Mouse (Mus musculus) macrophage (primary cell): Measurements from ENCODE around the gene Taar1. TPM values are rescaled to one million over a fixed set of nuclear protein-coding genes. Genes with fewer than 3 reads are reported as not detected.

ENCODE experiments used
- H3K27ac ChIP-seq: fragments of 350-480 bp; formaldehyde crosslinking; 2 replicates; pipeline ENCODE4 v1.9.0; 2021
- H3K36me3 ChIP-seq: fragments of 350-480 bp; formaldehyde crosslinking; 2 replicates; pipeline ENCODE4 v1.9.0; 2021; ENCODE audit errors: inconsistent target
- H3K4me3 ChIP-seq: fragments of 350-480 bp; formaldehyde crosslinking; 2 replicates; pipeline ENCODE4 v1.9.0; 2021; ENCODE audit errors: inconsistent target
- H3K79me2 ChIP-seq: fragments of 350-480 bp; formaldehyde crosslinking; 2 replicates; pipeline ENCODE4 v1.9.0; 2021; ENCODE audit errors: inconsistent target
- WGBS: methylation state at CpG from one replicate; pipeline ENCODE4 v1.1.7; 2026; ENCODE audit warnings: inconsistent platforms; ENCODE audit not compliant: missing documents; 5-methylcytosine and 5-hydroxymethylcytosine counted together
- polyA plus RNA-seq: library from polyadenylated mRNA; stranded (reverse); fragments of 250-400 nt; gene quantifications from 3 replicates; pipeline ENCODE4 v1.2.4, GENCODE M21; 2018; ENCODE audit warnings: inconsistent platforms
- total RNA-seq, 78 experiments: library from RNA; depleted of rRNA; stranded (reverse); fragments of 250-400 nt; gene quantifications; 1 replicate in 9 of 78; 2 replicates in 24 of 78; 3 replicates in 43 of 78; 4 replicates in 2 of 78; pipeline ENCODE4 v1.2.4; 2018; ENCODE audit warnings: inconsistent platforms in 56 of 78

The Taar1 gene
- total RNA-seq (2018; cell fraction: chromatin; rRNA removed): not detected
- not detected for total RNA-seq (2018; cell fraction: cytosol; rRNA removed)
- total RNA-seq (2018; cell fraction: nucleus; rRNA removed): not detected
- not detected in 3 replicates for polyA plus RNA-seq

GRCm38 (mm10) chr10:23920056-23920455 is at the start of gene Taar1:
Gene Taar1, plus strand, starts transcription at chr10:23920356.
- WGBS: 81% methylated on average over 4 of the region's 4 CpGs
- Histone ChIP-seq H3K27ac (no peak within 1 kb of the TSS), H3K79me2 (no peaks in the 10 kb centered on the region), H3K36me3 (no peaks in the 10 kb centered on the region), H3K4me3 (no peak within 1 kb of the TSS)

DNA sequence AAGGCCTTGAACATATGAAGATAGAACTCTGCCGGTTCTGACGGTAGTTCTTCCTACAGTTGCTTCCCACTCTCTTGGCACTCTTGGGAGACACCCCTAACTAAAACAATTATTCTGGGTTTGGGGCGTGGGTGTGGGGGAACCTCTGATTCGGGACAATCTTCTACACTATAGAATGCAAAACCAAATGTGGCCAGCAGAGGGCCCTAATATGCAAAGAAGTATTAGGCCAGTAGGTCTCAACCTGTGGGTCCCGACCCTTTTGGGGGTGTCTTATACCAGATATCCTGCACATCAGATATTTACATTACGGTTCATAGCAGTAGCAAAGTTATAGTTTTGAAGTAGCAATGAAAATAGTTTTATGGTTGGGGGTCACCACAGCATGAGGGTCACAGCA is 39.5 kb upstream of the Taar1 start:
- Histone ChIP-seq H3K4me3 (no peak overlapping the region), H3K79me2 (no peaks in the 10 kb centered on the region), H3K27ac (no peak overlapping the region), H3K36me3 (no peaks in the 10 kb centered on the region)
- WGBS: 83% methylated on average over 6 of the region's 6 CpGs

DNA sequence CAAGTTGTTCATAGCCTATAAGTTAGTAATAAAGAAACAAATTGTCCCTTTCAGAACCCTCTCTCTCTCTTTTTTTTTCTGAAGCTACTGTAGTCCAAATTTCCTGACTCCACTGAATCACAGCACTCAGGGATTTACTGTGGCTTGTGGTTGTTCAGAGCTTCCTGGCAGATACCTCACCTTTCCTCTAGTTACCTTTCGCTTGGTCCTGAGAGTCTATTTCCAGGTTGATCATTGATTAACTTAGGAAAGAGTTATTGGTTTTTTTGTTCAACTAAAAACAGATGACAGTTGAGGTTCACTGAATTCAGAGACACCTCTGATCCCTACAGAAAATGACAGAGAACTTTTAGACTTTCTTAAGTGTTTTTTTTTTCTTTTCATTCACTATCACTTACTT is 35.2 kb upstream of the Taar1 start:
- no peak overlapping the region for H3K27ac ChIP-seq
- no peak overlapping the region for H3K4me3 ChIP-seq
- 100% methylated on average over 1 of the region's 1 CpGs for WGBS
- no peaks in the 10 kb centered on the region for H3K79me2 ChIP-seq
- H3K36me3 ChIP-seq: no peaks in the 10 kb centered on the region

- H3K79me2 ChIP-seq: no peaks in the 10 kb centered on the region
- H3K27ac ChIP-seq: no peak overlapping the region
- H3K4me3 ChIP-seq: no peak overlapping the region
- 77% methylated on average over 3 of the region's 3 CpGs for WGBS
- no peaks in the 10 kb centered on the region for H3K36me3 ChIP-seq
Measured at GRCm38 (mm10) chr10:23886060-23886459, 34.1 kb upstream of the Taar1 start.

GRCm38 (mm10) chr10:23892987-23893386 is 27.2 kb upstream of the Taar1 start:
- H3K36me3 ChIP-seq: no peaks in the 10 kb centered on the region
- no peak overlapping the region for H3K27ac ChIP-seq
- H3K79me2 ChIP-seq: no peaks in the 10 kb centered on the region
- WGBS: 94% methylated on average over 1 of the region's 1 CpGs
- no peak overlapping the region for H3K4me3 ChIP-seq

DNA sequence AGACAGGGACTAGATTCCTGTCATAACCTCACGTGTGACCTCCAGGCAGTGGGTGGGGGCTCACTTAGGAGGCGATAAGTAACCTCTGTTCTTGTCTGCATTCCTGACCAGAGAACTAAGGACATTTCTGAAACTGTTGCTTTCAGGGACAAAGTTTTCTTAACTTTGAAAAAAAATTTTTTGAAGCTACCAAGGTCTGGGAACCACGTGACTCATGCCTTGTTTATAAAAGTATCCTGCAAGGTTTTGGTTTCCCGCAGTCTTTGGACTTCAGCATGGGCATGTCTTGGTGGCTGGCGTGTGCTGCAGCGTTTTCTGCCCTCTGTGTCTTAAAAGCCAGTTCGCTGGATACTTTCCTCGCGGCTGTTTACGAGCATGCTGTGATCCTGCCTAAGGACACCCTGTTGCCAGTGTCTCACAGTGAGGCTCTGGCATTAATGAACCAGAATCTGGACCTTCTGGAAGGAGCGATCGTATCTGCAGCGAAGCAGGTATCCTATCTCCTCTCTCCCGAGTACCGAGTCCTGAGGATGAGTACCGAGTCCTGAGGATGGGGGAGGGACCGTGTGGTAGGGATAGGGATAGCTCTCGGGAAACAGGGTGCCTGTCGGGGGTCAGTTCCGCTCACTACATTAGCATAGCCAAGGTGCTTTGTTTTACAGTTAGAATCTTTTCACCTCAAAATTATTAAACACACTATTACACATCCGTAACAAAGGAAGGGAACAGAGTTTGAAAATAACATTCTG is 25.4 kb upstream of the Taar1 start, which contains the start of gene Vnn1:
Gene Vnn1 (plus strand): TSS at position 88 of the 749 bp plus-strand sequence.
- H3K36me3 ChIP-seq: no peaks in the 10 kb centered on the region
- 43% methylated on average over 21 of the region's 21 CpGs for WGBS
- no peak within 1 kb of the TSS for H3K4me3 ChIP-seq

GRCm38 (mm10) chr10:23895376-23895775 is 24.8 kb upstream of the Taar1 start:
- H3K36me3 ChIP-seq: no peaks in the 10 kb centered on the region
- H3K4me3 ChIP-seq: no peak overlapping the region
- WGBS: 64% methylated on average over 7 of the region's 7 CpGs
- no peaks in the 10 kb centered on the region for H3K79me2 ChIP-seq
- H3K27ac ChIP-seq: no peak overlapping the region

More for the DNA sequence above, 25.4 kb upstream of the Taar1 start, which contains the start of gene Vnn1:
- Histone ChIP-seq H3K27ac (no peak within 1 kb of the TSS), H3K79me2 (no peaks in the 10 kb centered on the region)

GRCm38 (mm10) chr10:23901119-23901518 is 19.0 kb upstream of the Taar1 start:
- H3K27ac ChIP-seq: no peak overlapping the region
- WGBS: 93% methylated on average over 3 of the region's 3 CpGs
- H3K79me2 ChIP-seq: no peaks in the 10 kb centered on the region
- no peak overlapping the region for H3K4me3 ChIP-seq
- no peaks in the 10 kb centered on the region for H3K36me3 ChIP-seq

GRCm38 (mm10) chr10:23905661-23906060 is 14.5 kb upstream of the Taar1 start:
- Histone ChIP-seq H3K36me3 (no peaks in the 10 kb centered on the region), H3K27ac (no peak overlapping the region), H3K79me2 (no peaks in the 10 kb centered on the region), H3K4me3 (no peak overlapping the region)
- WGBS: 90% methylated on average over 1 of the region's 1 CpGs

- Histone ChIP-seq H3K27ac (no peak overlapping the region), H3K36me3 (no peaks in the 10 kb centered on the region), H3K4me3 (no peak overlapping the region), H3K79me2 (no peaks in the 10 kb centered on the region)
- 88% methylated on average over 3 of the region's 3 CpGs for WGBS
Measured at GRCm38 (mm10) chr10:23922468-23922867, 2.3 kb downstream of the Taar1 start.

GRCm38 (mm10) chr10:23923941-23924340 is 3.8 kb downstream of the Taar1 start:
- no peak overlapping the region for H3K27ac ChIP-seq
- 85% methylated on average over 2 of the region's 2 CpGs for WGBS
- no peak overlapping the region for H3K4me3 ChIP-seq
- no peaks in the 10 kb centered on the region for H3K79me2 ChIP-seq
- H3K36me3 ChIP-seq: no peaks in the 10 kb centered on the region

DNA sequence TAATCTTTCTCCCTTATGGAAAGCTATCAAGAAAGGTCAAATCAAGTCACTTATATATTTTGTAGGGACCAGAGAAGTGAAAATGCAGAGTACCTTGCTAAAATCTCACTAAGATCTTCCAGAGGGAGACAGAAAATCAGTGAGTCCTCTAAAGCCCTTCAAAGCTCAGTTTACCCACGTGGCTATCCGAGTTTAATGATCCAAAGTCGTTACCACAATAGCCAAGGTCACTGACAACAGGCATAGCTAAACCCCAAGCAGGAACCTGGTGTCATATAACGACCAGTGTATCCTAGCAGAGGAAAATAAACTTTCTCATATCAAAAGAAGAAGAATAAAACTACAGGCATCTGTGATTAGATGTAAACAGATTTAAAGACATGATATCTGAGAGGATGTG is 17.5 kb downstream of the Taar1 start:
- H3K4me3 ChIP-seq: no peak overlapping the region

DNA sequence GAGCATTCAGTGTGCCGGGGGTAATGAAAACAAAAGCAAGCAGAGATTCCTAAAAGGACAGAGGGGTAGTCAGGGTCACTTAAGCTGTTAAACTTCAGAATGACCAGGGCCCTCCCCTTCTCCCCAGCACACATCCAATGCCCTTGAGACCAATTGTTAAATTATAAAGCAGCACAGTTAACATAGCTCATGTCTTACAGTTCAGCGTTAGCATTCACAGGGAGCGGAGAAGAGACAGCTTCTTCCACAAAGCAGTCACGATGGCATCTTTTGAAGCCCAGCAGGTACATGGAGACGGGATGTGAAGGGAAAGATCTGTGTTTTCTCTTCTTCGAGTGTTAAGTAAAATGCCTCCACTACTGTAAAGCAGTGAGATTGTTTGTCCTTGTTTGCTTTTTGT is 18.2 kb downstream of the Taar1 start, which contains the start of gene Taar2:
Gene Taar2 (plus strand): TSS at position 261 of the 400 bp plus-strand sequence.
- no peak within 1 kb of the TSS for H3K4me3 ChIP-seq
- H3K36me3 ChIP-seq: no peaks in the 10 kb centered on the region
- no peaks in the 10 kb centered on the region for H3K79me2 ChIP-seq
- H3K27ac ChIP-seq: no peak within 1 kb of the TSS
- WGBS: 87% methylated on average over 6 of the region's 6 CpGs

More for the DNA sequence above, 17.5 kb downstream of the Taar1 start:
- no peaks in the 10 kb centered on the region for H3K36me3 ChIP-seq
- no peak overlapping the region for H3K27ac ChIP-seq
- WGBS: 56% methylated on average over 4 of the region's 4 CpGs
- H3K79me2 ChIP-seq: no peaks in the 10 kb centered on the region

GRCm38 (mm10) chr10:23942465-23942864 is 22.3 kb downstream of the Taar1 start:
- no peak overlapping the region for H3K4me3 ChIP-seq
- no peaks in the 10 kb centered on the region for H3K79me2 ChIP-seq
- 81% methylated on average over 5 of the region's 5 CpGs for WGBS
- H3K27ac ChIP-seq: no peak overlapping the region
- no peaks in the 10 kb centered on the region for H3K36me3 ChIP-seq

DNA sequence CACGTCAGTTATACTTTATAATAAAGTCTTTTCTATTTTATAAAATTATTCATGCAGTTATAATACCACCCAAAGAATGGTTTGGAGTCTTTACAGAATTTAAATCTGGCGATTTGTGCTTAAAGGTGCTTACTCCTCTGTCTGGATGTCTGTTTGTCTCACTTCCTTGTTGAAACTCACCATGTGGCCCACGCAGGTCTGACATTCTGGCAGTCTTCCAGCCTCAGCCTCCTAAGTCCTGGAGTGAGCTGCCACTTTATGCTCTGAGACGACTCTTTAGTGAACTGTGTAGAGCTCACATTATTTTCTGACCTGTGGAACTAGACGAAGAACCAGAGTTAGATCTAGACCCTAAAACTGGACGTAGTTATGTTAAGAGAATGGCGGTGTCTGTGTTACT is 27.9 kb downstream of the Taar1 start:
- H3K4me3 ChIP-seq: no peak overlapping the region
- no peaks in the 10 kb centered on the region for H3K36me3 ChIP-seq
- WGBS: 52% methylated on average over 7 of the region's 7 CpGs
- no peak overlapping the region for H3K27ac ChIP-seq
- H3K79me2 ChIP-seq: no peaks in the 10 kb centered on the region
